Mouse (Mus musculus): Measurements from ENCODE around the gene Hoxc12.

The Hoxc12 gene

GRCm38 (mm10) chr15:102983716-102984115 lies 47.2 kb downstream of the Hoxc12 start:
- DNase-seq, result no peak

GRCm38 (mm10) chr15:102984521-102984920 lies 48.0 kb downstream of the Hoxc12 start:
- no peak for DNase-seq

GRCm38 (mm10) chr15:102984925-102985324 lies 48.4 kb downstream of the Hoxc12 start:
- DNase-seq, result no peak

- peak; percentile 97 for DNase-seq
Measured at GRCm38 (mm10) chr15:102987124-102987833, 50.7 kb downstream of the Hoxc12 start.

- no peak for DNase-seq
Measured at GRCm38 (mm10) chr15:102988078-102988477, 51.5 kb downstream of the Hoxc12 start.
